Mouse (Mus musculus): ENCODE data around the gene Fcrl5. TPM values are rescaled to one million over a fixed set of nuclear protein-coding genes. Genes with fewer than 3 reads are reported as not detected.

The Fcrl5 gene
- polyA plus RNA-seq, 1 experiment from 2014 or later: not detected

- TF ChIP-seq EP300 (IDR thresholded peaks at IDR 0.05; ENCODE audit: low read depth) (no peak), CTCF (IDR thresholded peaks at IDR 0.05; ENCODE audit: low read depth) (no peak)
- Histone ChIP-seq H3K9ac (replicated peaks) (no peak overlapping the region), H3K4me3 (ENCODE audit: low read depth, low read length) (no peak overlapping the region), H3K4me2 (ENCODE audit: low read depth, low read length) (0 out of 2 replicates have a peak overlapping the region, but pooled peaks have one; percentile 16), H3K27ac (ENCODE audit: low read depth) (peak overlapping the region; percentile 41; the same call in 1 of the 2 replicates), H3K9me3 (ENCODE audit: low read length) (no peaks in the 10 kb centered on the region), H3K4me1 (ENCODE audit: insufficient read depth) (peaks cover 25% of the 10 kb centered on the region), H3K27me3 (ENCODE audit: insufficient read depth, low read length) (no peaks in the 10 kb centered on the region), H3K36me3 (replicated peaks; ENCODE audit: insufficient read depth, low read length) (no peaks in the 10 kb centered on the region)
- DNase-seq (peak; percentile 69), ATAC-seq (peak; percentile 80)
- WGBS (ENCODE audit: insufficient replicate concordance): 15% methylated on average over 4 of the region's 4 CpGs
Measured at GRCm38 (mm10) chr3:87509061-87509460, 73.5 kb downstream of the Fcrl5 start.

GRCm38 (mm10) chr3:87510832-87511231, 75.3 kb downstream of the Fcrl5 start:
- no peak for DNase-seq
- H3K9ac ChIP-seq (replicated peaks): no peak overlapping the region
- H3K9me3 ChIP-seq (ENCODE audit: low read length): no peaks in the 10 kb centered on the region
- H3K36me3 ChIP-seq (replicated peaks; ENCODE audit: insufficient read depth, low read length): no peaks in the 10 kb centered on the region
- no peak overlapping the region for H3K27ac ChIP-seq (ENCODE audit: low read depth)
- 77% methylated on average over 9 of the region's 9 CpGs for WGBS (ENCODE audit: insufficient replicate concordance)
- no peak for ATAC-seq
- peaks cover 25% of the 10 kb centered on the region for H3K4me1 ChIP-seq (ENCODE audit: insufficient read depth)
- H3K4me3 ChIP-seq (ENCODE audit: low read depth, low read length): no peak overlapping the region
- no peak overlapping the region for H3K4me2 ChIP-seq (ENCODE audit: low read depth, low read length)
- TF ChIP-seq CTCF (IDR thresholded peaks at IDR 0.05; ENCODE audit: low read depth) (no peak), EP300 (IDR thresholded peaks at IDR 0.05; ENCODE audit: low read depth) (no peak)
- no peaks in the 10 kb centered on the region for H3K27me3 ChIP-seq (ENCODE audit: insufficient read depth, low read length)

- peaks cover 25% of the 10 kb centered on the region for H3K4me1 ChIP-seq (ENCODE audit: insufficient read depth)
- ATAC-seq (no peak), DNase-seq (no peak)
- no peaks in the 10 kb centered on the region for H3K9me3 ChIP-seq (ENCODE audit: low read length)
- H3K27ac ChIP-seq (ENCODE audit: low read depth): no peak overlapping the region
- H3K36me3 ChIP-seq (replicated peaks; ENCODE audit: insufficient read depth, low read length): no peaks in the 10 kb centered on the region
- H3K9ac ChIP-seq (replicated peaks): no peak overlapping the region
- no peak overlapping the region for H3K4me2 ChIP-seq (ENCODE audit: low read depth, low read length)
- H3K27me3 ChIP-seq (ENCODE audit: insufficient read depth, low read length): no peaks in the 10 kb centered on the region
- TF ChIP-seq EP300 (IDR thresholded peaks at IDR 0.05; ENCODE audit: low read depth): no peak
- TF ChIP-seq CTCF (IDR thresholded peaks at IDR 0.05; ENCODE audit: low read depth): no peak
- H3K4me3 ChIP-seq (ENCODE audit: low read depth, low read length): no peak overlapping the region
- 28% methylated on average over 16 of the region's 16 CpGs for WGBS (ENCODE audit: insufficient replicate concordance)
Measured at GRCm38 (mm10) chr3:87511971-87512765, 76.6 kb downstream of the Fcrl5 start.

- no peak overlapping the region for H3K4me3 ChIP-seq (ENCODE audit: low read depth, low read length)
- no peak for DNase-seq
- no peaks in the 10 kb centered on the region for H3K9me3 ChIP-seq (ENCODE audit: low read length)
- no peaks in the 10 kb centered on the region for H3K27me3 ChIP-seq (ENCODE audit: insufficient read depth, low read length)
- H3K9ac ChIP-seq (replicated peaks): no peak overlapping the region
- WGBS (ENCODE audit: insufficient replicate concordance): 26% methylated on average over 13 of the region's 13 CpGs
- peak overlapping the region; percentile 18; the same call in 1 of the 2 replicates for H3K4me2 ChIP-seq (ENCODE audit: low read depth, low read length)
- H3K4me1 ChIP-seq (ENCODE audit: insufficient read depth): peaks cover 11% of the 10 kb centered on the region; the same call in 1 of the 2 replicates
- H3K27ac ChIP-seq (ENCODE audit: low read depth): no peak overlapping the region
- H3K36me3 ChIP-seq (replicated peaks; ENCODE audit: insufficient read depth, low read length): no peaks in the 10 kb centered on the region
- peak; percentile 73 for ATAC-seq
- TF ChIP-seq CTCF (IDR thresholded peaks at IDR 0.05; ENCODE audit: low read depth) (no peak), EP300 (IDR thresholded peaks at IDR 0.05; ENCODE audit: low read depth) (no peak)
Measured at GRCm38 (mm10) chr3:87515567-87516081, 80.1 kb downstream of the Fcrl5 start.

GRCm38 (mm10) chr3:87518425-87518824, 82.9 kb downstream of the Fcrl5 start:
- H3K27me3 ChIP-seq (ENCODE audit: insufficient read depth, low read length): no peaks in the 10 kb centered on the region
- no peak for ATAC-seq
- no peak overlapping the region for H3K4me2 ChIP-seq (ENCODE audit: low read depth, low read length)

GRCm38 (mm10) chr3:87521126-87521525, 85.6 kb downstream of the Fcrl5 start:
- Histone ChIP-seq H3K9me3 (ENCODE audit: low read length) (no peaks in the 10 kb centered on the region), H3K4me1 (ENCODE audit: insufficient read depth) (peaks cover 8% of the 10 kb centered on the region), H3K9ac (replicated peaks) (no peak overlapping the region), H3K27me3 (ENCODE audit: insufficient read depth, low read length) (no peaks in the 10 kb centered on the region), H3K4me2 (ENCODE audit: low read depth, low read length) (no peak overlapping the region), H3K36me3 (replicated peaks; ENCODE audit: insufficient read depth, low read length) (no peaks in the 10 kb centered on the region), H3K4me3 (ENCODE audit: low read depth, low read length) (no peak overlapping the region), H3K27ac (ENCODE audit: low read depth) (no peak overlapping the region)
- 34% methylated on average over 4 of the region's 4 CpGs for WGBS (ENCODE audit: insufficient replicate concordance)
- TF ChIP-seq EP300 (IDR thresholded peaks at IDR 0.05; ENCODE audit: low read depth) (no peak), CTCF (IDR thresholded peaks at IDR 0.05; ENCODE audit: low read depth) (no peak)
- DNase-seq: no peak
- no peak for ATAC-seq

More at GRCm38 (mm10) chr3:87518425-87518824, 82.9 kb downstream of the Fcrl5 start:
- H3K9ac ChIP-seq (replicated peaks): no peak overlapping the region
- DNase-seq: no peak
- H3K4me1 ChIP-seq (ENCODE audit: insufficient read depth): no peaks in the 10 kb centered on the region
- TF ChIP-seq CTCF (IDR thresholded peaks at IDR 0.05; ENCODE audit: low read depth): no peak
- TF ChIP-seq EP300 (IDR thresholded peaks at IDR 0.05; ENCODE audit: low read depth): no peak
- no peaks in the 10 kb centered on the region for H3K36me3 ChIP-seq (replicated peaks; ENCODE audit: insufficient read depth, low read length)
- H3K4me3 ChIP-seq (ENCODE audit: low read depth, low read length): no peak overlapping the region
- no peak overlapping the region for H3K27ac ChIP-seq (ENCODE audit: low read depth)
- no peaks in the 10 kb centered on the region for H3K9me3 ChIP-seq (ENCODE audit: low read length)

Measured in liver, postnatal 0 days (tissue).